ENCODE assay signal across 8 mouse cellular contexts in genomic region chr4:149307596-149308490, GRCm38 (mm10). TPM values are rescaled to one million over a fixed set of nuclear protein-coding genes. Genes with fewer than 3 reads are reported as not detected.
DNase-seq lines count a peak whose midpoint lies in the region; ATAC-seq lines count a peak whose summit lies in the region.

TSS of gene Kif1b (minus strand) at chr4:149307693.

- H3K27ac ChIP-seq in hindbrain, embryonic 15.5 days (replicated peaks) = peak within 1 kb of the TSS; percentile 95

- peak within 1 kb of the TSS; percentile 87 for H3K4me2 ChIP-seq in hindbrain, embryonic 15.5 days

- H3K4me1 ChIP-seq in hindbrain, embryonic 15.5 days (replicated peaks) = peaks cover 43% of the 10 kb centered on the region

- H3K9me3 ChIP-seq in hindbrain, embryonic 15.5 days = no peaks in the 10 kb centered on the region

- WGBS in hindbrain, embryonic 15.5 days = under 1% methylated on average over 78 of the region's 79 CpGs

- H3K27me3 ChIP-seq in hindbrain, embryonic 15.5 days = no peaks in the 10 kb centered on the region

- peak within 1 kb of the TSS; percentile 100 for H3K9ac ChIP-seq in hindbrain, embryonic 15.5 days

- peak; percentile 97 for DNase-seq in R1 (ENCODE audit: low read depth, low spot score)
- peak; percentile 100 for DNase-seq in cerebellum, postnatal 25 days
- peak; percentile 99 for DNase-seq in frontal cortex, postnatal 36 days (ENCODE audit: low spot score in 2 of 2)
- DNase-seq in left cerebral cortex, adult 11 months (ENCODE audit: low spot score) = peak; percentile 98
- peak; percentile 97 to 99 for DNase-seq in lung, postnatal 4 days
- peak; percentile 97 for DNase-seq in retina, postnatal 7 days (ENCODE audit: low read depth, low spot score)
- DNase-seq in urinary bladder, adult 2 months (ENCODE audit: low spot score) = peak; percentile 100

- H3K36me3 ChIP-seq in hindbrain, embryonic 15.5 days = no peaks in the 10 kb centered on the region

- ATAC-seq in hindbrain, embryonic 15.5 days (ENCODE audit: low FRiP score, low read depth) = peak; percentile 97

- peak within 1 kb of the TSS; percentile 99 for H3K4me3 ChIP-seq in hindbrain, embryonic 15.5 days

RNA-seq across cellular contexts. Expression of gene Kif1b, which starts in this region (rescaled TPM):
- polyA plus RNA-seq in hindbrain, embryonic 15.5 days (2015; fragmentation: Nextera tagmentation; extraction: Ambion mirVana) = 123 and 135 TPM in 2 replicates
- 39.7 and 42.1 TPM in 2 replicates for polyA plus RNA-seq in urinary bladder, adult 2 months (2012; rRNA removed)

Comparison
In these comparisons a context has a peak if more than half of its experiments do, and no peak if none do; other contexts are left out.
1. Peak in every context shown above with its lines: DNase-seq, ATAC-seq, H3K4me3 ChIP-seq and H3K27ac ChIP-seq.